Mouse (Mus musculus) liver, postnatal 0 days (tissue): ENCODE measurements around the gene Anks1b. TPM values are rescaled to one million over a fixed set of nuclear protein-coding genes. Genes with fewer than 3 reads are reported as not detected.

Source experiments
- ATAC-seq: fragments of 200-750 bp; cut with Nextera tagmentation; 2 replicates; pipeline ENCODE4 v1.8.0; 2017; ENCODE audit warnings: mild to moderate bottlenecking, moderate library complexity
- DNase-seq: peaks from one replicate; pipeline ENCODE4 v3.0.0-alpha.2; 2016
- H3K27ac ChIP-seq: fragments of 300-500 bp; sonication (generic); 2 replicates; pipeline ENCODE4 v1.5.1; 2014; ENCODE audit warnings: antibody characterized with exemption, moderate library complexity, mild to moderate bottlenecking, low read depth
- H3K27me3 ChIP-seq: fragments of 300-500 bp; sonication (generic); 2 replicates; pipeline ENCODE4 v1.6.1; 2014; ENCODE audit warnings: low read length, control low read depth, mixed read lengths; ENCODE audit not compliant: insufficient read depth
- H3K36me3 ChIP-seq: fragments of 300-500 bp; sonication (generic); replicated peaks from 2 replicates; pipeline ENCODE4 v1.6.1; 2014; ENCODE audit warnings: mild to moderate bottlenecking, control low read depth, low read length, moderate library complexity, mixed read lengths; ENCODE audit not compliant: insufficient read depth
- H3K4me1 ChIP-seq: fragments of 300-500 bp; sonication (generic); 2 replicates; pipeline ENCODE4 v1.6.1; 2014; ENCODE audit warnings: antibody characterized with exemption, mild to moderate bottlenecking, control low read depth; ENCODE audit not compliant: insufficient read depth
- H3K4me2 ChIP-seq: fragments of 300-500 bp; sonication (generic); 2 replicates; pipeline ENCODE4 v1.6.1; 2014; ENCODE audit warnings: low read depth, mild to moderate bottlenecking, low read length, moderate library complexity, mixed read lengths
- H3K4me3 ChIP-seq: fragments of 300-500 bp; sonication (generic); 2 replicates; pipeline ENCODE4 v1.5.1; 2014; ENCODE audit warnings: low read depth, low read length
- H3K9ac ChIP-seq: fragments of 300-500 bp; sonication (generic); replicated peaks from 2 replicates; pipeline ENCODE4 v1.6.1; 2014; ENCODE audit warnings: mild to moderate bottlenecking, moderate library complexity
- H3K9me3 ChIP-seq: fragments of 300-500 bp; sonication (generic); 2 replicates; pipeline ENCODE4 v1.6.1; 2016; ENCODE audit warnings: mild to moderate bottlenecking, control low read depth, low read length, mixed read lengths
- CTCF ChIP-seq: sonication (generic); IDR thresholded peaks from 2 replicates; pipeline ENCODE4 v1.5.1; 2016; ENCODE audit warnings: antibody characterized with exemption, low read depth
- EP300 ChIP-seq: IDR thresholded peaks from 2 replicates; pipeline ENCODE4 v1.6.1; 2016; ENCODE audit warnings: antibody characterized with exemption, low read depth, mild to moderate bottlenecking
- WGBS: fragments of 180-500 bp; shearing (Covaris S2); extraction: QIAGEN DNeasy Blood & Tissue Kit; methylation state at CpG from one replicate; pipeline ENCODE4 v1.1.7; 2014; ENCODE audit not compliant: insufficient replicate concordance; 5-methylcytosine and 5-hydroxymethylcytosine counted together
- polyA plus RNA-seq: library from polyadenylated mRNA; unstranded; fragments of >200 nt; fragmentation: Nextera tagmentation; extraction: Ambion mirVana; gene quantifications from 2 replicates; pipeline ENCODE4 v1.2.1, GENCODE M21; 2015

The Anks1b gene
- polyA plus RNA-seq, 1 experiment from 2014 or later, result not detected

- Histone ChIP-seq H3K36me3 (no peaks in the 10 kb centered on the region), H3K9ac (no peak overlapping the region), H3K27me3 (no peaks in the 10 kb centered on the region), H3K4me2 (no peak overlapping the region), H3K4me3 (no peak overlapping the region), H3K4me1 (no peaks in the 10 kb centered on the region), H3K9me3 (no peaks in the 10 kb centered on the region), H3K27ac (no peak overlapping the region)
- 78% methylated on average over 10 of the region's 10 CpGs for WGBS
- no peak for TF ChIP-seq EP300
- no peak for TF ChIP-seq CTCF
- no peak for ATAC-seq
- no peak for DNase-seq
These were observed 831.3 kb downstream of the Anks1b start for GRCm38 (mm10) chr10:90704602-90705001.

- no peak overlapping the region for H3K4me3 ChIP-seq
- TF ChIP-seq CTCF, result no peak
- no peak for TF ChIP-seq EP300
- H3K27me3 ChIP-seq, result no peaks in the 10 kb centered on the region
- no peak for DNase-seq
- H3K9me3 ChIP-seq, result no peaks in the 10 kb centered on the region
- no peak overlapping the region for H3K9ac ChIP-seq
- no peak overlapping the region for H3K4me2 ChIP-seq
- ATAC-seq, result no peak
- H3K4me1 ChIP-seq, result no peaks in the 10 kb centered on the region
- H3K36me3 ChIP-seq, result no peaks in the 10 kb centered on the region
- no peak overlapping the region for H3K27ac ChIP-seq
- WGBS, result 70% methylated on average over 11 of the region's 11 CpGs
These were observed 835.7 kb downstream of the Anks1b start for GRCm38 (mm10) chr10:90708822-90709601.

GRCm38 (mm10) chr10:90709602-90709931 is 836.3 kb downstream of the Anks1b start:
- Histone ChIP-seq H3K9ac (no peak overlapping the region), H3K36me3 (no peaks in the 10 kb centered on the region), H3K4me2 (no peak overlapping the region), H3K9me3 (no peaks in the 10 kb centered on the region), H3K4me3 (no peak overlapping the region), H3K4me1 (no peaks in the 10 kb centered on the region), H3K27ac (no peak overlapping the region), H3K27me3 (no peaks in the 10 kb centered on the region)
- TF ChIP-seq CTCF (no peak), EP300 (no peak)
- 30% methylated on average over 5 of the region's 5 CpGs for WGBS
- ATAC-seq (no peak), DNase-seq (no peak)

- no peak for DNase-seq
- WGBS, result 51% methylated on average over 11 of the region's 11 CpGs
These were observed 844.7 kb downstream of the Anks1b start for GRCm38 (mm10) chr10:90717961-90718360.

GRCm38 (mm10) chr10:90718684-90719083 is 845.4 kb downstream of the Anks1b start:
- no peaks in the 10 kb centered on the region for H3K27me3 ChIP-seq
- no peak overlapping the region for H3K9ac ChIP-seq
- TF ChIP-seq EP300, result no peak
- no peak for TF ChIP-seq CTCF
- no peaks in the 10 kb centered on the region for H3K4me1 ChIP-seq
- no peaks in the 10 kb centered on the region for H3K36me3 ChIP-seq
- DNase-seq (no peak), ATAC-seq (no peak)
- WGBS, result 85% methylated on average over 9 of the region's 9 CpGs
- H3K4me2 ChIP-seq, result no peak overlapping the region
- no peak overlapping the region for H3K27ac ChIP-seq
- no peaks in the 10 kb centered on the region; the same call in 1 of the 2 replicates for H3K9me3 ChIP-seq
- H3K4me3 ChIP-seq, result no peak overlapping the region

More at GRCm38 (mm10) chr10:90717961-90718360, 844.7 kb downstream of the Anks1b start:
- ATAC-seq, result no peak
- Histone ChIP-seq H3K4me1 (no peaks in the 10 kb centered on the region), H3K9ac (no peak overlapping the region), H3K36me3 (no peaks in the 10 kb centered on the region), H3K4me3 (no peak overlapping the region), H3K27me3 (no peaks in the 10 kb centered on the region), H3K4me2 (no peak overlapping the region), H3K27ac (no peak overlapping the region), H3K9me3 (no peaks in the 10 kb centered on the region; the same call in 1 of the 2 replicates)
- TF ChIP-seq EP300 (no peak), CTCF (no peak)

GRCm38 (mm10) chr10:90719996-90720395 is 846.7 kb downstream of the Anks1b start:
- Histone ChIP-seq H3K27ac (no peak overlapping the region), H3K4me2 (no peak overlapping the region), H3K36me3 (no peaks in the 10 kb centered on the region), H3K4me1 (no peaks in the 10 kb centered on the region), H3K9ac (no peak overlapping the region), H3K9me3 (no peaks in the 10 kb centered on the region; the same call in 1 of the 2 replicates), H3K4me3 (no peak overlapping the region), H3K27me3 (no peaks in the 10 kb centered on the region)
- no peak for ATAC-seq
- DNase-seq, result no peak
- TF ChIP-seq EP300 (no peak), CTCF (no peak)
- 44% methylated on average over 4 of the region's 4 CpGs for WGBS
